Mouse (Mus musculus): ENCODE data around the gene Ifngr2. TPM values are rescaled to one million over a fixed set of nuclear protein-coding genes. Genes with fewer than 3 reads are reported as not detected.

Ifngr2 gene
- total and polyA plus RNA-seq, 2 experiments = 7.3 to 8.2 TPM

GRCm38 (mm10) chr16:91561099-91561498 is 14.2 kb downstream of the Ifngr2 start:
- 46% methylated on average over 9 of the region's 9 CpGs for WGBS
- H3K27ac ChIP-seq (replicated peaks; ENCODE audit: insufficient read depth, low read depth, low read length) = peak overlapping the region; percentile 70; the same call in 1 of the 2 replicates
- no peak overlapping the region for H3K9ac ChIP-seq (ENCODE audit: low read depth, low read length)
- H3K27me3 ChIP-seq (ENCODE audit: control insufficient read depth, insufficient read depth, low read length) = no peaks in the 10 kb centered on the region
- DNase-seq (ENCODE audit: extremely low read depth, low read depth, low spot score) = peak; percentile 46
- TF ChIP-seq POLR2A (IDR thresholded peaks at IDR 0.05; ENCODE audit: extremely low read depth, insufficient read depth, low read length) = no peak
- TF ChIP-seq CTCF (IDR thresholded peaks at IDR 0.05; ENCODE audit: low read depth, low read length) = peak; percentile 68
- peaks cover 23% of the 10 kb centered on the region; the same call in 1 of the 2 replicates for H3K36me3 ChIP-seq (ENCODE audit: control insufficient read depth, insufficient read depth, low read length)
- peaks cover 11% of the 10 kb centered on the region for H3K4me1 ChIP-seq (ENCODE audit: control insufficient read depth, insufficient read depth, low read length)
- no peaks in the 10 kb centered on the region for H3K79me2 ChIP-seq (ENCODE audit: control insufficient read depth, insufficient read depth, low read length)
- H3K4me3 ChIP-seq (ENCODE audit: insufficient read depth, low read depth, low read length) = peak overlapping the region; percentile 19; the same call in 1 of the 2 replicates

GRCm38 (mm10) chr16:91561541-91562457 is 14.9 kb downstream of the Ifngr2 start:
- Histone ChIP-seq H3K27me3 (ENCODE audit: control insufficient read depth, insufficient read depth, low read length) (no peaks in the 10 kb centered on the region), H3K4me3 (ENCODE audit: insufficient read depth, low read depth, low read length) (peak overlapping the region; percentile 19; the same call in 1 of the 2 replicates), H3K36me3 (ENCODE audit: control insufficient read depth, insufficient read depth, low read length) (peaks cover 23% of the 10 kb centered on the region; the same call in 1 of the 2 replicates), H3K4me1 (ENCODE audit: control insufficient read depth, insufficient read depth, low read length) (peaks cover 11% of the 10 kb centered on the region), H3K9ac (ENCODE audit: low read depth, low read length) (peak overlapping the region; percentile 16), H3K27ac (replicated peaks; ENCODE audit: insufficient read depth, low read depth, low read length) (peak overlapping the region; percentile 70), H3K79me2 (ENCODE audit: control insufficient read depth, insufficient read depth, low read length) (no peaks in the 10 kb centered on the region)
- DNase-seq (ENCODE audit: extremely low read depth, low read depth, low spot score) = peak; percentile 73
- TF ChIP-seq CTCF (IDR thresholded peaks at IDR 0.05; ENCODE audit: low read depth, low read length) = no peak
- WGBS = 51% methylated on average over 38 of the region's 38 CpGs

- Histone ChIP-seq H3K9ac (ENCODE audit: low read depth, low read length) (no peak overlapping the region), H3K4me3 (ENCODE audit: insufficient read depth, low read depth, low read length) (no peak overlapping the region), H3K4me1 (ENCODE audit: control insufficient read depth, insufficient read depth, low read length) (peaks cover 11% of the 10 kb centered on the region), H3K27ac (replicated peaks; ENCODE audit: insufficient read depth, low read depth, low read length) (peak overlapping the region; percentile 41), H3K36me3 (ENCODE audit: control insufficient read depth, insufficient read depth, low read length) (peaks cover 11% of the 10 kb centered on the region; the same call in 1 of the 2 replicates), H3K79me2 (ENCODE audit: control insufficient read depth, insufficient read depth, low read length) (no peaks in the 10 kb centered on the region), H3K27me3 (ENCODE audit: control insufficient read depth, insufficient read depth, low read length) (no peaks in the 10 kb centered on the region)
- 34% methylated on average over 4 of the region's 4 CpGs for WGBS
- TF ChIP-seq CTCF (IDR thresholded peaks at IDR 0.05; ENCODE audit: low read depth, low read length) (no peak), POLR2A (IDR thresholded peaks at IDR 0.05; ENCODE audit: extremely low read depth, insufficient read depth, low read length) (no peak)
- peak; percentile 60 for DNase-seq (ENCODE audit: extremely low read depth, low read depth, low spot score)
These were observed 17.9 kb downstream of the Ifngr2 start for GRCm38 (mm10) chr16:91564580-91565291.

- TF ChIP-seq CTCF (IDR thresholded peaks at IDR 0.05; ENCODE audit: low read depth, low read length) (no peak), POLR2A (IDR thresholded peaks at IDR 0.05; ENCODE audit: extremely low read depth, insufficient read depth, low read length) (no peak)
- H3K36me3 ChIP-seq (ENCODE audit: control insufficient read depth, insufficient read depth, low read length) = peaks cover 8% of the 10 kb centered on the region; the same call in 1 of the 2 replicates
- no peaks in the 10 kb centered on the region for H3K79me2 ChIP-seq (ENCODE audit: control insufficient read depth, insufficient read depth, low read length)
- no peaks in the 10 kb centered on the region for H3K27me3 ChIP-seq (ENCODE audit: control insufficient read depth, insufficient read depth, low read length)
- peaks cover 11% of the 10 kb centered on the region for H3K4me1 ChIP-seq (ENCODE audit: control insufficient read depth, insufficient read depth, low read length)
- no peak overlapping the region for H3K9ac ChIP-seq (ENCODE audit: low read depth, low read length)
- no peak overlapping the region for H3K4me3 ChIP-seq (ENCODE audit: insufficient read depth, low read depth, low read length)
- DNase-seq (ENCODE audit: extremely low read depth, low read depth, low spot score) = no peak
- no peak overlapping the region for H3K27ac ChIP-seq (replicated peaks; ENCODE audit: insufficient read depth, low read depth, low read length)
- WGBS = 73% methylated on average over 9 of the region's 9 CpGs
These were observed 18.6 kb downstream of the Ifngr2 start for GRCm38 (mm10) chr16:91565292-91565951.

GRCm38 (mm10) chr16:91566002-91566401 is 19.1 kb downstream of the Ifngr2 start:
- Histone ChIP-seq H3K79me2 (ENCODE audit: control insufficient read depth, insufficient read depth, low read length) (no peaks in the 10 kb centered on the region), H3K36me3 (ENCODE audit: control insufficient read depth, insufficient read depth, low read length) (peaks cover 7% of the 10 kb centered on the region; the same call in 1 of the 2 replicates), H3K4me3 (ENCODE audit: insufficient read depth, low read depth, low read length) (no peak overlapping the region), H3K27me3 (ENCODE audit: control insufficient read depth, insufficient read depth, low read length) (no peaks in the 10 kb centered on the region), H3K4me1 (ENCODE audit: control insufficient read depth, insufficient read depth, low read length) (peaks cover 10% of the 10 kb centered on the region), H3K27ac (replicated peaks; ENCODE audit: insufficient read depth, low read depth, low read length) (no peak overlapping the region), H3K9ac (ENCODE audit: low read depth, low read length) (no peak overlapping the region)
- WGBS = 92% methylated on average over 7 of the region's 7 CpGs
- TF ChIP-seq POLR2A (IDR thresholded peaks at IDR 0.05; ENCODE audit: extremely low read depth, insufficient read depth, low read length) (no peak), CTCF (IDR thresholded peaks at IDR 0.05; ENCODE audit: low read depth, low read length) (no peak)
- no peak for DNase-seq (ENCODE audit: extremely low read depth, low read depth, low spot score)

Measured in liver, adult 2 months (tissue).